ENCODE assay signal across 8 mouse cellular contexts in the genomic region with DNA sequence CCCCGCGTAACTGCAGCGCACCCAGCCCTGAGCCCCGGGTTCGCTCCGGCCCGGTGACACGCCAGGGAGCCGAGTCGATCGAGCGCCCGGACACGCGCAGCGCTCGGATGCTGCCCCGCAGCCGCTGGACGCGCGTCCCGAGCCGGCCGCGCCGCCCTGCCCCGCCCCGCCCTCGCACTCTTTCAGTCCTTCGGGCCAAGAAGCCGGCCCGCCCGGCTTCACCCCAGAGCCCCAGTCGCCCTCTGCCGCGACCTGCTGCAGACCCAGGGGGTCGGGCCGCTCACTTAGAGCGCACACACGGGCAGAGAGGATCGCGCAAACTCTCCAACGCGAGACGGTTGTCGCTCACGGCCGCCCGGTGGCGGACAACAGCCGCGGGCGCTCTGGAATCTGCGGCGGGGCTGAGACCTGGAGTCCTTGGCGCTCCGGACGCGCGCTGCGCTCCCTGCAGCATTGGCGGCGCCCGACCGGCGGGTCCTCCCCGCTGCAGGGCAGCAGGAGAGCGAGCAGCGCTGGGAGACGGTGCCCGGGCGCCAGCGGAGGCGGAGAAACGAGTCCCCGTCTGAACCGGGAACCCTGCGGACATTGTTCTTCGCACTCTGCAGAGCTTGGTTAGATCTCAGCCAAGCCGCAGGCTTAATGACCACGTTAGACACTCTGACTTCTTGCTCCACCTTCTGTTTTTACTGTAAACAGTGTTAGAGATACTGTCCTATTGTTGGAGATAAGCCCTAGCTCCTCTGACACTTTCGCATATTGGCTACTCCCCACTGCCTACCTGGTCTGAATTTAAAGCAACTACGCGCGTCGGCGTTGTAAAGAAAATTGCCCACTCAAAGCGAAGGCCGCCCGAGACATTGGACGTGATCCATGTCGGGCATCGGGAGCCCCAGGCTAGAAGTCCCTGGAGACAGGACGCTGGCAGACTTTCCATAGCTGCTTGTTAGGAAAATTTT.
DNase-seq lines count a peak whose midpoint lies in the region; ATAC-seq and TF ChIP-seq lines count a peak whose summit lies in the region.

No protein-coding gene starts in this region.

- H3K9me3 ChIP-seq in intestine, postnatal 0 days (ENCODE audit: control insufficient read depth) = no peaks in the 10 kb centered on the region
- H3K9me3 ChIP-seq in limb, embryonic 11.5 days (ENCODE audit: control insufficient read depth, low read length) = no peaks in the 10 kb centered on the region
- H3K9me3 ChIP-seq in midbrain, embryonic 11.5 days (ENCODE audit: control insufficient read depth, low read length) = no peaks in the 10 kb centered on the region

- ATAC-seq in intestine, postnatal 0 days = peak; percentile 35
- ATAC-seq in limb, embryonic 11.5 days (ENCODE audit: insufficient number of reproducible peaks, low FRiP score, low TSS enrichment, low read depth) = 0 out of 2 replicates have a peak, but pooled peaks have one; percentile 2
- ATAC-seq in midbrain, embryonic 11.5 days (ENCODE audit: low FRiP score) = peak; percentile 16

- peak overlapping the region; percentile 97 for H3K27ac ChIP-seq in intestine, postnatal 0 days (ENCODE audit: low read depth, low read length)
- H3K27ac ChIP-seq in limb, embryonic 11.5 days (replicated peaks; ENCODE audit: low read depth, low read length) = peak overlapping the region; percentile 92
- H3K27ac ChIP-seq in midbrain, embryonic 11.5 days (ENCODE audit: low read depth, low read length) = peak overlapping the region; percentile 98

- H3K4me1 ChIP-seq in intestine, postnatal 0 days (replicated peaks; ENCODE audit: control insufficient read depth, insufficient read depth, low read length) = no peaks in the 10 kb centered on the region
- H3K4me1 ChIP-seq in limb, embryonic 11.5 days (ENCODE audit: control insufficient read depth, insufficient read depth, low read length) = peaks cover 7% of the 10 kb centered on the region
- H3K4me1 ChIP-seq in midbrain, embryonic 11.5 days (ENCODE audit: control insufficient read depth, insufficient read depth, low read length) = peaks cover 18% of the 10 kb centered on the region

- no peaks in the 10 kb centered on the region for H3K36me3 ChIP-seq in intestine, postnatal 0 days (ENCODE audit: control insufficient read depth, insufficient read depth)
- no peaks in the 10 kb centered on the region for H3K36me3 ChIP-seq in limb, embryonic 11.5 days (ENCODE audit: control insufficient read depth, insufficient read depth, low read length)
- no peaks in the 10 kb centered on the region for H3K36me3 ChIP-seq in midbrain, embryonic 11.5 days (ENCODE audit: control insufficient read depth, insufficient read depth, low read length)

- peak overlapping the region; percentile 77 for H3K9ac ChIP-seq in intestine, postnatal 0 days (ENCODE audit: low read depth, low read length)
- peak overlapping the region; percentile 88 for H3K9ac ChIP-seq in limb, embryonic 11.5 days (ENCODE audit: low read length)
- H3K9ac ChIP-seq in midbrain, embryonic 11.5 days (ENCODE audit: low read length) = peak overlapping the region; percentile 90

- H3K27me3 ChIP-seq in intestine, postnatal 0 days (replicated peaks; ENCODE audit: control insufficient read depth, insufficient read depth, low read length) = no peaks in the 10 kb centered on the region
- H3K27me3 ChIP-seq in limb, embryonic 11.5 days (ENCODE audit: control insufficient read depth, insufficient read depth, low read length) = peaks cover 6% of the 10 kb centered on the region; the same call in 1 of the 2 replicates
- peaks cover 4% of the 10 kb centered on the region; the same call in 1 of the 2 replicates for H3K27me3 ChIP-seq in midbrain, embryonic 11.5 days (ENCODE audit: control insufficient read depth, insufficient read depth, low read length)

- H3K4me3 ChIP-seq in intestine, postnatal 0 days (ENCODE audit: low read depth, low read length) = peak overlapping the region; percentile 98
- peak overlapping the region; percentile 87 for H3K4me3 ChIP-seq in limb, embryonic 11.5 days (ENCODE audit: low read depth, low read length)
- H3K4me3 ChIP-seq in midbrain, embryonic 11.5 days (ENCODE audit: low read depth, low read length) = peak overlapping the region; percentile 92

- DNase-seq in adrenal gland, adult 2 months = peak; percentile 87
- DNase-seq in embryo, embryonic 11 days = peak; percentile 88
- DNase-seq in gastrocnemius, postnatal 4 days (ENCODE audit: low spot score in 2 of 2) = peak; percentile 59 to 74
- peak; percentile 80 for DNase-seq in limb, embryonic 11.5 days (ENCODE audit: low spot score)
- peak; percentile 98 for DNase-seq in midbrain, embryonic 11.5 days (ENCODE audit: low spot score, missing footprints)
- peak; percentile 68 for DNase-seq in right cerebral cortex, postnatal 4 days
- no peak for DNase-seq in c-Kit-positive CD71-positive TER-119-positive erythroid progenitor cells, embryonic 14.5 days (ENCODE audit: low spot score)

- peak; percentile 63 for TF ChIP-seq CTCF in intestine, postnatal 0 days (IDR thresholded peaks at IDR 0.05; ENCODE audit: low read depth)

- H3K4me2 ChIP-seq in intestine, postnatal 0 days (replicated peaks; ENCODE audit: low read depth) = peak overlapping the region; percentile 89
- peak overlapping the region; percentile 90 for H3K4me2 ChIP-seq in limb, embryonic 11.5 days (ENCODE audit: low read depth, severe bottlenecking)
- peak overlapping the region; percentile 68 for H3K4me2 ChIP-seq in midbrain, embryonic 11.5 days

- under 1% methylated on average over 89 of the region's 95 CpGs for WGBS in intestine, postnatal 0 days
- 1% methylated on average over 86 of the region's 95 CpGs for WGBS in limb, embryonic 11.5 days
- WGBS in midbrain, embryonic 11.5 days = under 1% methylated on average over 80 of the region's 95 CpGs
